22 mouse cellular contexts compared by ENCODE assay signal in the genomic region with DNA sequence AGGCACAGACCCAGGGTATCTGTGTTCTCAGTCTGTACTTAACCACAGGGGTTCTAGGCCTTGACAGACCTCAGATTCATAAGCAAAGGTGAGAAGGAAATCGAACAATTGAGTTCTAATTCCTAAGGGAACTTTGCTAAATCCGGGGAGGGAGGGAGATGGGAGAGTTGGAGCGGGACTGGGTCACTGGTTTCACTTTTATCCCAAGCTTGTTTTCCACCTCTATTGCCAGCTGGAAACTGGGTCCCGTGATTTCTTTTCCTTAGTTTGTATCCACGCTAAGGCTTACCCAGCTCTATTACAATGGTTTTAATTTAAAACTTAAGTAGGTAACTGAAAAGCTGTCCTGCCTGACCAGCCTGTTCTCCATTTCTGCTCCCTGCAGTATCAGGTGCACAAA.
"Had no signal": no experiment of that assay in that cellular context is flagged by ENCODE, and none has a peak within 500 bp of the region (broad histone marks: within the 10 kb centered on the region; RNA-seq: fewer than 3 reads in every experiment).

No protein-coding gene starts in this region.

- H3K4me3 ChIP-seq: heart, embryonic 12.5 days; hindbrain, embryonic 13.5 days; hindbrain, embryonic 15.5 days; layer of hippocampus, adult 2 months; left cerebral cortex, adult 2 months; limb, embryonic 10.5 days; limb, embryonic 12.5 days; liver, embryonic 13.5 days; liver, embryonic 15.5 days had no signal

- H3K9me3 ChIP-seq: heart, embryonic 12.5 days; hindbrain, embryonic 13.5 days; hindbrain, embryonic 15.5 days; limb, embryonic 10.5 days; limb, embryonic 12.5 days; liver, embryonic 13.5 days; liver, embryonic 15.5 days had no signal

- ATAC-seq: hindbrain, postnatal 0 days; liver, postnatal 0 days had no signal

- DNase-seq: gastrocnemius, postnatal 14 days; gastrocnemius, postnatal 36 days; heart, postnatal 36 days; kidney, adult 11 months; kidney, adult 2 months; kidney, adult 9 months; kidney, postnatal 10 days; kidney, postnatal 25 days; kidney, postnatal 4 days; liver; liver, embryonic 13.5 days; liver, postnatal 0 days had no signal

- H3K36me3 ChIP-seq: heart, embryonic 12.5 days; hindbrain, embryonic 13.5 days; hindbrain, embryonic 15.5 days; limb, embryonic 10.5 days; limb, embryonic 12.5 days; liver, embryonic 13.5 days; liver, embryonic 15.5 days had no signal

- H3K27me3 ChIP-seq: heart, embryonic 12.5 days; hindbrain, embryonic 13.5 days; hindbrain, embryonic 15.5 days; limb, embryonic 12.5 days; liver, embryonic 13.5 days; liver, embryonic 15.5 days had no signal

- H3K27ac ChIP-seq: hindbrain, embryonic 13.5 days; hindbrain, embryonic 15.5 days; hindbrain, postnatal 0 days; layer of hippocampus, adult 2 months; left cerebral cortex, adult 2 months; limb, embryonic 10.5 days; limb, embryonic 12.5 days; liver, embryonic 13.5 days; liver, embryonic 15.5 days had no signal

- H3K4me1 ChIP-seq: hindbrain, embryonic 13.5 days; hindbrain, embryonic 15.5 days had no signal

- H3K4me2 ChIP-seq: heart, embryonic 12.5 days; hindbrain, embryonic 13.5 days; hindbrain, embryonic 15.5 days; limb, embryonic 12.5 days; liver, embryonic 11.5 days; liver, embryonic 13.5 days; liver, embryonic 15.5 days had no signal

- H3K9ac ChIP-seq: heart, embryonic 12.5 days; hindbrain, embryonic 13.5 days; hindbrain, embryonic 15.5 days; limb, embryonic 12.5 days; liver, embryonic 13.5 days; liver, embryonic 15.5 days; liver, postnatal 0 days had no signal
